Mouse (Mus musculus): ENCODE results near the gene Scube1. TPM values are rescaled to one million over a fixed set of nuclear protein-coding genes. Genes with fewer than 3 reads are reported as not detected.

Gene Scube1
- total RNA-seq, 2 experiments from 2014 or later = 20.4 to 20.9 TPM

DNA sequence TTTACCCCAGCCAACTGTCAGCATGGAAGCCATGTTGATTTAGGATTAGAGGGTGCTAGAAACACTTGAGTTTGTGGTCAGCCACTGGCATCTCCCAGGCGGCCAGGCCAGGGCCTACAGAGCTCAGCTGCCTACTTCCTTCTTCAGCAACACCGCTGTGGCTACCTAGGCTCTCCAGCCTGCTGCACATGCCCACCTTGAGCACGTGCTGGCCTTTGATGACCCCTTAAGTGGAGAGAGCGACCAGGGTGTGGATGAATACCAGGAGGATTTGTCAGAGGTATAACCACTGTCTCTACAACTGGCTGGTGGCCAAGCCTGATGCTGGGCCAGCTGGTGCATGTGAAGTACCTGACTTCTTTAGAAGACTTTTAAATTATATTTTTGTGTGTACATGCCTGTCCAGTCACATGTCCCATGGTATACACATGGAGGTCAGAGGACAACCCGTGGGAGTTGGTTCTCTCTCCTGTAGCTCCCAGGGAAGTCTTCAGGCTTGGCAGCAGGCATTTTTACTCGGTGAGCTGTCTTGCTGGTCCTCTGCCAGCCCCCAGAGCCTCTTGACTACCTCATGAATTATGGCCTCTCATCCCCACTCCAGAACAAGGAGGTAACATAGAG, 150.0 kb downstream of the Scube1 start:
- no peak for TF ChIP-seq CTCF (conservative IDR thresholded peaks at IDR 0.05)
- no peak for DNase-seq (ENCODE audit: low spot score in 2 of 2)
- Histone ChIP-seq H3K27ac (no peak overlapping the region), H3K4me3 (no peak overlapping the region)

GRCm38 (mm10) chr15:83573606-83574005, 151.2 kb downstream of the Scube1 start:
- DNase-seq (ENCODE audit: low spot score in 2 of 2) = no peak
- no peak overlapping the region for H3K27ac ChIP-seq
- TF ChIP-seq CTCF (conservative IDR thresholded peaks at IDR 0.05) = no peak
- H3K4me3 ChIP-seq = no peak overlapping the region

DNA sequence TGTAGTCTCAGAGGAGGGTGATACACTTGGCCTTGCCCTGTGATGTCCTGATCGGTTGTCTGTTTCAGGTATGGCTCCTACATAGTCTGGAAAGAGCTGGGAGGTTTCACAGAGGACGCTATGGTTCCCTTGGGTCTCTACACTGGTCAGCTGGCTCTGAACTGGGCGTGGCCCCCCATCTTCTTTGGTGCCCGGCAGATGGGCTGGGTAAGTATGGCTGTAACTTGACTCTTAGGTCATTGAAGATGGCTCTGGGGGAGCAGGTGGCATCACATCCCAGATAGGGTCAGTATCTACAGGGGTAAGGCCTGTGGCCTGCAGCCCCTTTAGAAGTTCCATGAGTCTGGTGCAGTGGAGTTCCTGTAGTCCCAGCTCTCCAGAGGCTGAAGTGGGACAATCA, 152.7 kb downstream of the Scube1 start:
- H3K27ac ChIP-seq = no peak overlapping the region
- no peak overlapping the region for H3K4me3 ChIP-seq
- TF ChIP-seq CTCF (conservative IDR thresholded peaks at IDR 0.05) = no peak
- DNase-seq (ENCODE audit: low spot score in 2 of 2) = no peak

GRCm38 (mm10) chr15:83571636-83572035, 153.2 kb downstream of the Scube1 start:
- H3K4me3 ChIP-seq = no peak overlapping the region
- no peak for TF ChIP-seq CTCF (conservative IDR thresholded peaks at IDR 0.05)
- H3K27ac ChIP-seq = no peak overlapping the region
- no peak for DNase-seq (ENCODE audit: low spot score in 2 of 2)

GRCm38 (mm10) chr15:83570641-83571040, 154.2 kb downstream of the Scube1 start:
- TF ChIP-seq CTCF (conservative IDR thresholded peaks at IDR 0.05) = peak; percentile 50
- DNase-seq (ENCODE audit: low spot score in 2 of 2) = no peak
- Histone ChIP-seq H3K4me3 (no peak overlapping the region), H3K27ac (no peak overlapping the region)

DNA sequence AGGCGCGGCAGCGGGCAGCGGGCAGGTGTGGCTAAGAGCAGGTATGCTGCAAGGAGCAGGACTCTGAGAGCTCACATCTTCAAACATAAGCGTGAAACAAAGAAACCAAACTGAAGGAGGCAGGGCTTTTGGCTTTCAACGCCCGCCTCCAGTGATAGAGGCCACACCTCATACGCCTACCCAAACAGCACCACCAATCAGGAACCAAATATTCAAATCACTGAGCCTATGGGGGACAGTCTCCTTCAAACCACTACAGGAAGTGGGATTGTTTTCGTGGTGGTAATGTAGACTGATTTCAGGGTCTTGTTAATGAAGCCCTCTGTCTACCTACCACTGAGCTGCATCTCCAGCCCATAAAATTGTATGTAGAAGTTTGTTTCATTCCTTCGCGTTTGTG, 155.1 kb downstream of the Scube1 start:
- DNase-seq (ENCODE audit: low spot score in 2 of 2) = no peak
- no peak for TF ChIP-seq CTCF (conservative IDR thresholded peaks at IDR 0.05)
- no peak overlapping the region for H3K27ac ChIP-seq
- H3K4me3 ChIP-seq = no peak overlapping the region

DNA sequence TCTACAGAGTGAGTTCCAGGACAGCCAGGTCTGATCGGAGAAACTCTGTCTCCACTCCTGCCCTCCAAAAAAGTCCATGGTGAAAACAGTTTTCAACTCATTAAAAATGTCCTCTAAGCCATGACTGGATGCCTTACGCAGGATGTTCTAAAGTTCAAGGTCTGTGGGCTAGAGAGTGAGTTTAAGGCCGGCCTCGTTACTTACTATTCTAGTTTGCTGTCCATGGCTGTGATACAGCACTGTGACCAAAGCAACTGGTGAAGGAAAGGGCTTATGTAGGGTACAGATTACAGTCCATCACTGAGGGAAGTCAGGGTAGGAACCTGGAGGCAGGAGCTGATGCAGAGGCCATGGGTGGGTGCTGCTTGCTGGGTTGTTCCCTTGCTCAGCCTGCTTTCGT, 156.3 kb downstream of the Scube1 start:
- no peak overlapping the region for H3K27ac ChIP-seq
- TF ChIP-seq CTCF (conservative IDR thresholded peaks at IDR 0.05) = no peak
- H3K4me3 ChIP-seq = no peak overlapping the region
- no peak for DNase-seq (ENCODE audit: low spot score in 2 of 2)

- no peak overlapping the region for H3K4me3 ChIP-seq
- H3K27ac ChIP-seq = no peak overlapping the region
- no peak for DNase-seq (ENCODE audit: low spot score in 2 of 2)
- no peak for TF ChIP-seq CTCF (conservative IDR thresholded peaks at IDR 0.05)
Observed at GRCm38 (mm10) chr15:83567728-83568127, 157.1 kb downstream of the Scube1 start.

DNA sequence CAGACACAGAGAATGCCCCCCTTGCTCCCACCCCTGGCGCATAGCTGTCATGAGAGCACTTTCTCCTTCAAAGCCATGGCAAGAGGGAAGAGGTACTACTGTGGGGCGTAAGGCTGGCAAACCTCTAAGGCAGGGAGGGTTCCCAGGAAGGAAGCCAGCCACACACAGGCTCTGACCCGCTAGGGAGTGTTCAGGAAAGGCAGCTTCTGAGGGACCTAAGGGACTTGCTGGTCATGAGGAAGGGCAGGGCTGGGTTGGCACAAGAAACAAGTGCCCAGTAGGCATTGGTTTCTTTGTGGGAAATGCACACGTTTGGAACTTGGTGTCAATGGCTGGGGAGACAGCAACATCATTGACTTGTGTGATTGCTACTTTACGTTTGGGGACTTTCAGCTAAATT, 158.8 kb downstream of the Scube1 start:
- DNase-seq (ENCODE audit: low spot score in 2 of 2) = no peak
- no peak for TF ChIP-seq CTCF (conservative IDR thresholded peaks at IDR 0.05)
- H3K4me3 ChIP-seq = no peak overlapping the region
- no peak overlapping the region for H3K27ac ChIP-seq

GRCm38 (mm10) chr15:83565434-83565833, 159.4 kb downstream of the Scube1 start:
- TF ChIP-seq CTCF (conservative IDR thresholded peaks at IDR 0.05) = no peak
- H3K4me3 ChIP-seq = no peak overlapping the region
- no peak for DNase-seq (ENCODE audit: low spot score in 2 of 2)
- no peak overlapping the region for H3K27ac ChIP-seq

DNA sequence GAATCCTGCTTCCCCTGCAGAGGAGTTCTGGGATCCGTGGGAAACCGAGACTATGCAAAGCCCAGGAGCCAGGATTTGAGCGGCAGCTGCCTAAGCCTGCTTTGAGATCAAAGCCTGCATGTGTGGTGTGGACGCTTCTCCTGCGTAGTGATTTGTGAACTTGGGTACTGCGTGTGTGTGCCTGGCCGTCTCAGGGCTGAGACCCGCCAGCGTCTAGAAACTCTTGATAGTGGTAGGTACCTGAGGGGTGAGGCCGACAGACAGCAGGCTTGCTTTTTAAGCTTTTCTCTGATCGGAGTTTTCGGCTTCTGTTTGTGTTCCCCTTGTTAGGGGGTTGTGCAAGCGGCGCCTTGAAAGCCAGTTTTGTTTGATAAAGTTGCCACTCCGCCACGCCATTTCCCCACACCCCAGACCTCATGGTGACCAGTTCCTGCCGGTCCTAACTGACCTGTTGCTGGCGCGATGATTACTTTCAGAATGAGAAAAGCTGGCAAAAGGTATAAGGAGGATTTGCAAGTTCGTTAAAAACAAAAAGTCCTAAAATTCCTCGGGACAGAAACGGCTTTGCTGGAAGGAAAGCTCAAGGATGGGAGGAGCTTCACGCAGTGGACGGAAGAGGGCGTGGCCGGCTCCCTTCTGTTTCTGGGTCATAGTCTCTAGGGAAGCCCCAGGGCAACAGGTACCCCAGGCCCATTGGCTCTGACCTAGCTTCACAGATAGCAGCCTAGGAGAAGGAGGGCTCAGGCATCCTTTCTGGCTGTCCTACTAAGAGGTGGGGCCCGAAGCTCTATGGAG, 160.8 kb downstream of the Scube1 start:
- Histone ChIP-seq H3K4me3 (peak overlapping the region; percentile 57), H3K27ac (peak overlapping the region; percentile 49)
- no peak for TF ChIP-seq CTCF (conservative IDR thresholded peaks at IDR 0.05)
- no peak for DNase-seq (ENCODE audit: low spot score in 2 of 2)

DNA sequence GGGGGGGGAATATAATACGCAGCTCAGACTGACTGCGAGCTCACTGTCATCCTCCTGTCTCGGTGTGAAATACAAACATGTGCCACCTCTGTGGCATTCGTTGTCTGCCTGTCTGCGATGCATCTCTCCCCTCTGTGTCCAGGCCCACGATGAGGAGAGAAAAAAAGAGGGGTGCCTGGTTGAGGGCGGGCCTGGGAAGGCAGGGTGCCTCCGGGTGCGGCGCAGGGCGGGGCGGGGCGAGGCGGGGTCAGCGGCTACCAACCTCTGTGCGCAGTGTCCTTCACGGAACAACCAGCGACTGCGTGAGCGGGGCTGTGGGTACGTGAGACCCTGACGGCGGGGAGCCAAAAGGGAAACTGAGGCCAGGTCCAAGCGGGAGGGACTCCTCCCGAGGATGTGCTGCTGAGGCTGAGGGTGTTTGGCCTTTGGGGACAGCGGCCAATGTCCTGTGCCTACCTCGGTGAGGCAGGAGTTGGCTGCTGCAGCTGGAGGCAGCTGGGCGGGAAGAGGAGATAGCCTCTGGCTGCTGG, 161.4 kb downstream of the Scube1 start, which contains the start of the genes Tspo and Mcat:
Gene Tspo (plus strand): TSS at position 266 of the 530 bp plus-strand sequence.
Gene Mcat (minus strand): TSS at position 461 of the 530 bp plus-strand sequence.
- no peak for DNase-seq (ENCODE audit: low spot score in 2 of 2)
- Histone ChIP-seq H3K27ac (peak within 1 kb of the TSS; percentile 49), H3K4me3 (peak within 1 kb of the TSS; percentile 57)
- TF ChIP-seq CTCF (conservative IDR thresholded peaks at IDR 0.05) = no peak

DNA sequence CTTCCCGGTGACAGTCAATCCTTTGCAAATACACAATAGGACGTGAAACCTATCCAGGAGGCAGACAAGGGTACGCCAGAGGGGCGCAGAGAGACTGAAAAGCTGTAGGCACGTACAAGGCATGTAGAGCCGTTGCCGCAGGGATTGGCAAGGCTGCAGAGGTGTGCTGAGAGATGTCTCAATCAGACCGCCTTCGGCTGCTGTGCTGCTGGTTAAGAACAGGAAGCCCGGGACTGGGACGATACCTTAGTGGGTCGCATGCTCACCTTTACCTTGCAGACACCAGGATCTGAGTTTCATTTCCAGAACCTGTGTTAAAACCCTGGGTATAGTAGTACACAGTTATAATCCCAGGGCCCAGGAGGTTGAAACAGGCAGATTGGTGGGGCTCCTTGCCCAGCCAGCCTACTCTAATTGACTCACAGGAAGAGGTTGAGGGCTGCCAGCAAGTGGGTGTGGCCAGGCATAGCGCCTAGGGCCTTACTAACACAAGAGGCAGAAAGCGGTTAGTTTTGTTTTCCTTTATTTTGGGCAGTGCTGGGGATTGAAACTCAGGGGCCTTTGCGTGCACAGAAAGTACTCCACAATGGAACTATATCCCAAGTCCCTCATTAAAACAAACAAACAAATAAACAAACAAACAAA, 162.1 kb downstream of the Scube1 start:
- peak overlapping the region; percentile 36; the same call in 1 of the 2 replicates for H3K27ac ChIP-seq
- peak overlapping the region; percentile 57; the same call in 1 of the 2 replicates for H3K4me3 ChIP-seq
- no peak for TF ChIP-seq CTCF (conservative IDR thresholded peaks at IDR 0.05)
- peak; percentile 68 to 69 for DNase-seq (ENCODE audit: low spot score in 2 of 2)
